Mouse (Mus musculus): ENCODE data around the gene Zcchc9.
"Not testable (repeated sequence)": the region's sequence is repeated elsewhere in the genome, so short reads cannot be mapped to it uniquely, and the experiment has no call there.

Gene Zcchc9

DNA sequence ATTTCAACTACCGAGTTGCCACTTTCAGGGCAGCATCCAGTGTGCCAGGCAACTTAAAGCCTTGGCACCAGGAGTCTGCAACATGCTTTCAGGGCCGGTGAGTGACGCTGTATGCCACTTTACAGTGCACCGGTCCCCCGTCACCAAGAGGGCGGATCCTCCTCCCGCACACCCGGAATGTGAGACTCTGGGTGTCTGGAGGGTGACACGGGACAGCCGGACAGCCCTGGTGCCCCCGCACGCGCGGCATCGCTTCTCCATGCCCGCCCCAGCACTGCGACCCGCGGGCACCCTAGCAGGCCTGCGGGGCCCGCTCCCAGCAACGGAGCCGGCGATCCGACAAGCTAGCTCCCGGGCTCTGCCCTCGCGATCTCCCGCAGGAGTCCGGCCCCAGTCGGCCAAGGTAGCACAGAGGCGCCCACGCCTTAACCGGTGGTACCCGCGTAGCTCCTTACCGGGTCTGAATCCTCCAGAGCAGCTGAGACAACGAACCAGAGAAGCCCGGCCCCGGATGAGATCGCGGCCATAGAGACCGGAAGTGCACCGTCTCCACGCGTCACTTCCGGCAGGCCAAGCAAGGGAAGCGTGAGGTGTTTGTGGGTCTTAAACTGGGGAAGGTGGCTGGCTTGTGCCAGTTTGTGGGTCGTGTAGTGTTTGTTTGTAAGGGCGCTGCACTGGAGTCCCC is at the start of gene Zcchc9:
Gene Zcchc9, minus strand, starts transcription at position 551 of the 685 bp plus-strand sequence.
- DNase-seq: peak; percentile 91 to 92

DNA sequence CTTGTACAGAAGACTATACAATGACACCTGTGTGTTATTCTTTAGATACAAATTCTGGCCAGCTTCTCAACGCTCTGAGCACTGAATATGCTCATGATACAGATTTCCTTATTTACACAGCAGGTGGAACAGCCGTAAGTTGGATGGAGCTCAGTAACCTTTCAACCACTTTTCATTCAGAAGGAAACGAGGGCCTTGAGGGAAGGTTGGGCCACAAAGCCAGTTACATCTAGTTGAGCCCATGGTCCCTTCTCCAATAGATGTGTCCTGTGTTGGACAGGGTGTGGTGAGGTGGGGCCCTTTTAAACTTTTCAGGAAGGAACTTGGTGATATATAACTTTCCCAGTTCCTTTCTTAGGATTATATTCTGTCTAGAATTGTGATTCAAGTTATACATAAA is 46.9 kb upstream of the Zcchc9 start:
- DNase-seq: no peak

DNA sequence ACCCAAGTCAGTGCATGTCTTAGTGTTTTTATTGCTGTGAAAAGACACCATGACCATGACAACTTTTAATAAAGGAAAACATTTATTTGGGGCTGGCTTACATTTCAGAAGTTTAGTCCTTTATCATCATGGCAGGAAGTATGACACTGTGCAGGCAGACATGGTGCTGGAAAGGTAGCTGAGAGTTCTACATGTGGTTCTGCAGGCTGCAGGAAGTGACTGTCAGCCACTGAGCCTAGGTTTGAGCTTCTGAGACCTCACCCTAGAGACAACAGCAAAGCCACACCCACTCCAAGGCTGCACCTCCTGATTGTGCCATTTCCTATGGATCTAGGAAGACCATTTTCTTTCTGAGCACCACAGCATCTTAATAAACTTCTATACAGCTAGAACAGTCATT is 20.4 kb upstream of the Zcchc9 start:
- DNase-seq: no peak

DNA sequence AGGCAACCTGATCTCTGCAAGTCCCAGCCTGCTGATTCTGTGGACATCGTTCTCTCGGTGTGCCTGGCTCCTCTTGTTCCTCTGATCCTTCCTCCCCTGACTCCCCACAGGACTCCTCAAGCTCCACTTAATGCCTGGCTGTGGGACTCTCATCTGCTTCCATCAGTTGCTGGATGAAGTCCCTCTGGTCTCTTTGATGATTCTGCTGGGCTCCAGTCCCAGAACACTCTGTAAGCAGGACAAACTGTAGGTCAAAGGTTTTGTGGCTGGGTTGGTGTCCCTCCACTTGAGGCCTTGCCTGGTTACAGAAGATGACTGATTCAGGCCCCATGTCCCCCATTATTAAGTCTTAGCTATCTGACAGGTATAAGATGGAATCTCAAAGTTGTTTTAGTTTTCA is 18.6 kb upstream of the Zcchc9 start:
- no peak for DNase-seq

DNA sequence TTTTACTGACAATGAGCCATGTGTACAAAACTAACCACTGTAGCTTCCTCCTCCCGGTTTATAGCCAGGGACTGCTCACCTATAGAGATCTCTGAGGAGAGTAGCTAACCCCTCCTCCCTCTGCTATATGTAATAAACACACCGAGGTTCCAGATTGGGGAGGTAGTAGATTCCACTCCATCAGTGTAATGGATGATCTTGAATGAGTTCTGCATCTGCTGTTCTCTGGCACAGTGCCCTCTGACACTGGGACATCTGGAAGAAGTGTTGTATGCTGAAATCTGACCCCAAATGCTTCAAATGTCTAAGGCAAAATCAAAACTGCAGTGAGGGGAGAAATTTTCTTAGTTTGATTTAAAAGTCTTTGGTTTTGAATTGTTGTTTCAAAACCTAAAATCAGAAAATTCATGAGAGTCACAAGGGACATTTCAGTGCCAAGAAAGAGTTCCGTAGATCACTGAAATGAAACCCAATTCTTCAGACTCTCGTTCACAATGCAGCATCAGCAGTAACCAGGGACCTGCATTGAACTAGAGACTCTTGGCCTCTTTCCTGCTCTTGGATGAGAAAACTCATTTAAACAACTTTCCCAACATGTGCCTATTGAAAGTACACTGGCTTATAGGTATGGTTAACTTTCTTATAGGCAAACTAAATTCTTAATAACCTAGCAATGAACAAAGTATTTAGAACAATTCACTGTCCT is 17.5 kb upstream of the Zcchc9 start:
- DNase-seq: peak; percentile 28 to 39

DNA sequence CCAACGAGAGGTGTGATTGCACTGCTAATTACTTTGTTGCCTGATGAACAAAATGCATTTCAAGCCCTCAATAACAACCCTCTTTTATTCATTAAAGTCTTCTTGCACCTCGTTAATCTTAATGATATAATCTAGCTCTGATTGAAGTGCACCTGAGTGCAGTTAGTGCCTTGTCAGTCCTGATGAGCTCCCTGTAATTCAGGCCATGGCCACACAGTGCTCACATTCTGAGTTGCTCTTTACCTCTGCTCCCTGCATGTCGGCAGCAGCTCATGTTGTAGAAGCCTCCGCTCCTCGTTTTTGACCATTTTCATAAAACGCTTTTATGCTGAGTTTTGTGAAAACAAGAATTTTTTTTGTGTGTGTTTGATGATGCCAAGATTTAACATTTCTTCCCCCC is 16.2 kb upstream of the Zcchc9 start:
- DNase-seq: no peak

DNA sequence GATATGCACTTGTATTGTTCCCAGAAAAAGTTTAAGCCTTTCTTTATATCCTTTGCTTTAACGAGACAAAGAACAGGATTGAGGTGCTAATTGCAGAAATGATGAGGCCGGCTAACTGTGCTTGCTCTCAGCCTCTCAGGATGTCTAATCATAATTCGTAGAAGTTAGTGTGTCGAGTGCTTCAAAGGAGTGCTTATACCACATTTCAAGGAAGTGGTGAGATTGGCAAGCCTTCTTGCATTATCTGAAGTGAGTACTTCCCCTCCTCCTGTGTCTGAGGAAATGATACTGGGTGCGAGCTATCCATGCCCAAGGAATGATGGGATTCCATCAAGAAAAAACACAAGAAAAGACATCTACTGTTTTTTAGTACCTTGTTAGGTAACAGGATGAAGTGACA is 7.2 kb upstream of the Zcchc9 start:
- DNase-seq: no peak

DNA sequence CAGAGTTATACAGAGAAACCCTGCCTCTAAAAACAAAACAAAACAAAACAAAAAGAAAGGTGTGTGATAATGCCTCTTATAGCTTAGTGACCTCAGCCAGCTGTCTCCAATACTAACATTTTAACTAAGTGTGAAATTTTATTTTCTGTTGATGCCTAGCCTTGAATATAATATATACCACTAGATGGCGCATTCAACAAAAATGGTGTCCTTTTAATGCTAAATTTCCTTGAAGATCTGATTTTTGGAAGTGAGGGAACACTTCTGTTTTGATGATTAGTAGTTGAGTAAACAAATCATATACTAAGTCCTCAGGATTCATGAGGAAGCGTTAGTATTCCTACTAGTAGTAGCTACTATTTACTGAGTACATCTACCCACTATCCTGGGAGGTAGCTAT is 2.0 kb upstream of the Zcchc9 start:
- no peak for DNase-seq

DNA sequence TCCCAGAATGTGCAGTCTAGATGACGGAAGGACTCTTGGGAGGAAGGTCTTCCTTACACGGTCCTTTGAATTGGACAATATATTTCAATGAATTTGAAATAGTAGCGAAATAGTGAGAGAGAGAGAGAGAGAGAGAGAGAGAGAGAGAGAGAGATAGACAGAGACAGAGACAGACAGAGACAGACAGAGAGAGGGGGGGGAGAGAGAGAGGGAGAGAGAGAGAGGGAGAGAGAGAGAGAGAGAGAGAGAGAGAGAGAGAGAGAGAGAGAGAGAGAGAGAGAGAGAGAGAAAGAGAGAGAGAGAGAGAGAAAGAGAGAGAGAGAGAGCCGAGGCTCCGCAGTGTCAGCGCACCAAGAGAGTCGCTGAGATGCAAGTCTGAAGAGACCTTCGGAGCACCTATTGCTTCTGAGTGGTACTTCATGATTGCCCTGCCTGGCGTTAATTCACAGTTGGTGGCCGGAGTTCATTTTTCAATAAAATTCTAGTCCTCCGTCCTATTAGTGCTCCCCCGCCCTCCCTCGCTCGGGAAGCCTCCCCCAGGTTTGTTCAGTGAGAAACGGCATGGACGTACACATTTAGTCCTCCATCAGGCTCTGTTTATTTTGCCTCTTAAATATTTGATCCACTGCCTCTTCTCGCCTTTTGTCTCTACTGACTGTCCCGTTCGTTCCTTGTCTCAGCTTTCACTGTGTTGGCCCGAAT is 520 bp upstream of the Zcchc9 start:
- DNase-seq: peak in 1 of 2 experiments; percentile 9

DNA sequence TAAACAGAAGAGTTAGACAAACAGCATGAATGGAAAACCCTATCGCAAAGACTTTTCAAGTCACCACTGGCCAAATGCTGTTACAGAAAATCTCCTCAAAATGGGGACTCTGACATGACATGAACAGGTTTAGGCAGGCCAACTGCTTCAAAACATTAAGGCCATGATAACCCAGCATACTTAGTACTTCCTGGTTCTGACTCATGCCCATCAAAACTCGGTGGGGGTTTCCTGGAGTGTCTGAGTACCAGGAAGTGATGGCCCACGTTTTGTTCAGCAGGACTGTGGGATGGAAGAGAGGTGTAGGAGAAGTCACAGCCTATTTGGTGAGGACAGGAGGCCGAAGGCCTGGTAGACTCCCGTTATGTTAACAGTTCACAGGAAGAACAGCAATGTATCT is 5.8 kb downstream of the Zcchc9 start:
- no peak for DNase-seq

DNA sequence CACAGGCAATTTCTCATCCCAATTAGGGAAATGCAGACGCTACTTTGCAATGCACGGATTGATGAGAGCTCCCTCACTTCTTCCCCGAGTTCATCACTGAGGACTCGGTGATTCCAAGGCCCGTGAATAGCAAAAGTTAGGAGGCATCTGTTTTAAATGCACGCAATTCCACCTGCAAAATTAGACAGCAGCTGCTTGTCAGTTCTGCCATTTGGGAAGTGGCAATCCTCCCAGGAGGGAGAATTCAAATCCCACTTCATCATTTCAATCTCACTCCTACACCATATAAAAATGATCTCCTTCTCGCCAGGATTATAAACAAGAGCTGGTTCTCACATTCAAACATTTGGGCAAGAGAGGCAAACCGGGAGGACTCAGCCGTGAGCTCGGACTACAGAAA is 10.1 kb downstream of the Zcchc9 start:
- no peak for DNase-seq

DNA sequence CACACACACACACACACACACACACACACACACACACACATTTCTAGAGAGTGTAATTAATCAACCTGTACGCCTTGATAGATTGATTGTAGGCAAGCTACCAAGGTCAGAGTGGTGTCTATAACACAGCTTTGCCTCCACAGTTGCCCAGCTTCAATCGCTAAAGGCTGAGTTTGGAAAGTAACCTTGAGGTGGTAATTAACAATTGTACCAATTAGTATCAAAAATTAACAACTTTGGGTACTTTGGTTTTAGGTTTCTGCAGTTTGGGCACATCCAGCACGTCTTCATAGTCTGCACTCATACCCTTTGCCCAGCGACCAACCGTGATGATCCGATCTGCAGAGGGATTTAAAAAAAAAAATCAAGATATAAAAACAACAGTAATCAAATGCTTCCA is 10.6 kb downstream of the Zcchc9 start:
- no peak for DNase-seq

DNA sequence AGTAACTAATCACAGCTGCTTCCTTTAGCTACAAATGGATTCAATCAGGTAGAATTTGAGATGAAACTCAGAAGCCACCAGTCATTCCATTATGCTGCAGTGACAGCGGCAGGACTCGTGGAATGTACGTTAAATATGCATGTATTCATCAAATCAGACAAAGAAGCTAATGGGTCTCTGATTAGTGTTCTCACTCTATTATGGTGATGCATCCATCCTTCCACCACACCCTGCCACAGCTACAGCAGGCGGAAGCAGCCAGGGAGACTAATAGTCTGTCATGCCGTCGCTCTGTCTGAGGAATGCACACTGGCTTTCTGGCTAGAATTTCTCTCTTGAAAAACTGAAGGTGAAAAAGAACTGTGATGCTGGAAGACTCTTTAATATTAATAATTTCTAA is 11.5 kb downstream of the Zcchc9 start:
- no peak for DNase-seq

DNA sequence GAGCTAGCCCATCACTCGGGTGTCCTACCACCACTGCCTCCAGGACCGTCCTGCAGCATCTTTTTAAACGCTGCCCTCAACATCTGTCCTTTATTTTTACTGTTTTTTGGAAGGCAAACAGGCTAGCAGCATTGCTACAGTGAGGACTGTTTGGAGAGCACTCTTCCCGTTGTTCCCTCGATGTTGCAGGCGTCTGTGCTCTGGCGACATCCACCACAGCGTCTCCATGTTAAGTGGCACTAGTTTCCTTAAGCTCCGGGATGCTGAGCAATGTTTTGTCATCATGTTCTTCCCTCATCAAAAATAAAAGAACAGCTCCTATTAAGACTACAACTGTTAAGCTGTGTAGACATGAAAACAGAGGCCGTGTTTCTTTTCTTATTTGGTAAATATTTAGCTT is 11.9 kb downstream of the Zcchc9 start:
- no peak for DNase-seq

DNA sequence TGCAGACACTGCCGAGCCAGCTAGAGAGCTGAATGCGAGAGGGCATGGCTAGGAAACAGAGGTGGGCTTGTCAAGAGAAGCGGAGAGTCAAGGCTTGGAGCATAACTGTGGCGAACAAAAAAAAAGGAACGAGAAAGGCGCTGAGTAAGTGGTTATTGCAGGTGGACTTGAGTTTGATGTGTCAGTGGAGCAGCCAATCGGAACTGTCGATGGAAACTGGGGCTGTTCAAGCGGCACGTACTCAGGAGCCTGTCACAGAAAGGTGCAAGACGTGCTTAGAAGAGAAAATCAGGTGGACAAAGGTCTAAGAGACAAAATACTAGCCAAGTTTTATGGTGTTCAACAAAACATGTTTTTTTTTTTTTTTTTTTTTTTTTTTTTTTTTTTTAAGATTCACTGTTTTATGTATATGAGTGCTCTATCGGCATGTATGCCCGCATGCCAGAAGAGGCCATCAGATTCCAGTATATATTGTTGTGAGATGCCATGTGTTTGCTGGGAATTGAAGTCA is 12.5 kb downstream of the Zcchc9 start:
- no peak for DNase-seq

DNA sequence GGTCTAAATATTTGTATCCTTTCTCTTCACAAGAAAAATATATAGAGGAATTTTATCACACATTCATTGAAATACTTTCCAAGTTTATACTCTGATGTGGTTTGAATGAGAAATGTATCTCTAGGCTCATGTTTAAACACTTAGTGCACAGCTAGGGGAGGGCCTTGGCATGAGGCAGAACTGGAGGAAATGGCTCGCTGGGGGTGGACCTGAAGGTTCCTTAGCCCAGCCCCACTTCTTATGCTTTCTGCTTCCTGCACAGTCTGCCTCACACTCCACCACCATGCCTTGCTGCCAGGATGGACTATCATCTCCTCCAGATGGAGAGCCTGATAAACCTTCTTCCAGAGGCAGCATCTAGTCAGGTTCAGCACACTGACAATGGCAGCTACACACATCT is 15.5 kb downstream of the Zcchc9 start:
- DNase-seq: peak; percentile 6 to 32

DNA sequence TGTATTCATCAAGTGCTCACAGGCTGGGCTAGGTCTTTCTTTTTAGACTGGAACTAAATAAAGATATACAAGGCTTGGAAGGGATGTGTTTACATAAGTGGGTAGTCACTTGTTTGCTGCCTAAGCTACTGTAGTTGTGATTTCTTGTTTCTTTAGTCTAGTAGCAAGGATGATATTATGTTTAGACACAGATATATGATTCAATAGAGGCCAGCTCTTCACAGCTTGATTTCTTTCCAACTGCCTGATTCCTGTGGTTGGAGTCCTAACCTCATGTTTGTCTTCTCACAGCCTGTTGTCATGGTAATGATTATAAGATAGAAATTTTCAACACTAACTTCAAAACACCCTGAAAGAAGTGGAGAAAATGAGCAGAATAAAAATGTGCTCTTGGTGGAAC is 27.6 kb downstream of the Zcchc9 start:
- DNase-seq: no peak

DNA sequence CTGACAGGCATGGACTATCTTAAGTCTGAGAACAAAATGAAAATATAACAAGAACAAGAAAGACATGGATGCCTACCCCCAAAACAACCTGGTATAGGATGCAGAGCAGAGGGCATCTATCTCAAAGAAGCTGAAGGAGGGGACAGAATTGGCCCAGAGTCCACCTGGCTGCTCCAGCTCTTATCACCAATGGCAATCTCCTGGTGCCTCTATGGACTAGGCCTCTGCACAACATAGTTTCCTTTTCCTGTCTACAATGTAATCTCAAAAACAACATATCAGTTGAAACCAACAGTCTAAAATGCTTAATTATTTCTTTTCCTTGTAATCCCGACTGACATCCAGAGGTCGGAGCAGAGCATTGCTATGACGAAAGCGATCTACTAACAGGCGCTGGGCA is 29.4 kb downstream of the Zcchc9 start:
- no peak for DNase-seq

DNA sequence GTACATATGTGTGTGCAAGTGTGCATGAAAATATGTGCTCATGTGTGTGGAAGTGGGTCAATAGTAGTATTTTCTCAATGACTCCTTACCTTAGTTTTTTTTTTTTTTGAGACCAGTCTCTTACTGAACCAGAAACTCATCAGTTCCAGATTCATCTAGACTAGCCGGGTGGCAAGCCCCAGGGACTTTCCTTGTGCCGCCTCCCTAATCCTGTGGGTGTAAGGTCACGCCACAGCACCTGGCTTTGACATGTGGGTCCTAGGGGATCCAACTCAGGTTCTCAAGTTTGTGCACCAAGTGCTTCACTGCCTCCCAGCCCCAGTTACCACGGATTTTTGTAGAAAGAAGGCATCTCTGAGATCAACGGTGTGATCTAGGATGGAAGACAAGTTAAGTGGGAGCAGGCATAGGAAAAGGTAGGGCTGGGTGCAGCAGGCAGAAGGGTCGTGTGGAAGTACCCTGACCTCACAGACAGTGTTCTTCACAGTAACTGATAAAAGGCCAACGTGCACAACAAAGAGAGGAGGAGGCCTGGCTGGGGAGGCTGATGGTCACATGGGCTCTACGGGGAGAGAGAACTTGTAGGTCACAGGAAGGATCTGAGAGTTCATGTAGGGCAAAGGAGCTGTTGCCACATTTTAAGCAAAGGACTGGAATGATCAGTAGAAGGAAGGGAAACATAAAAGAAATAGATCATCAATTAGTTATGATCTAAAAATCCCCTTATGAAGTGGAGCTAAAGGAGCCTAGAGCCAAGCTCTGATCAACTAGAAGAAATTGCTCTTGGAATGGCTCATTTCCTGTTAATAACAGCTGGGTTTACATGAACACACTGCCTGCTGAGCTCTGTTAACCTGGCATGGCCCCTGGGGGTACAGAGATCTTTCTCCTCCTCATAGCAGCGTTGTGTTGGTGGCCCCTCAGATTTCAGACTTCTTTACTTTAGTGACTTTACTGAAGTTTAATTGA is 38.5 kb downstream of the Zcchc9 start:
- no peak for DNase-seq

DNA sequence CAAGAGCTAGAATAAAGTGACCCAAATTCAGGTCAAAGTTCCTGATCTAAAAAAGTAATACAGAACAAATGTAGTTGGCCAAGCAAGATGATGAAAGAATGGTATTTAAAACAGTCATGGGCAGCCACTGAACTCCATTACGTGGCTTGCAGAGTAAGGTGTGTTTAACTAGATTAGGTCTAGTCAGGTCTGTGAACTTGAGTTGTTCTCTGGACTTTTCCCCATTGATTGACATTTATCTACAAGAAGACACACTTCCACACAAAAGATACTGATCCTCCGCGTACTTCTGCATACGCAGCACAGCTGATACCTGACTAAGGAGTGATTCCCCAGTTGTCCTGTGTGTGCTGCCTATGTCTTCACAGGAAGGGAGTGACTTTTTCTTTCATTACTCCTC is 41.9 kb downstream of the Zcchc9 start:
- no peak for DNase-seq

DNA sequence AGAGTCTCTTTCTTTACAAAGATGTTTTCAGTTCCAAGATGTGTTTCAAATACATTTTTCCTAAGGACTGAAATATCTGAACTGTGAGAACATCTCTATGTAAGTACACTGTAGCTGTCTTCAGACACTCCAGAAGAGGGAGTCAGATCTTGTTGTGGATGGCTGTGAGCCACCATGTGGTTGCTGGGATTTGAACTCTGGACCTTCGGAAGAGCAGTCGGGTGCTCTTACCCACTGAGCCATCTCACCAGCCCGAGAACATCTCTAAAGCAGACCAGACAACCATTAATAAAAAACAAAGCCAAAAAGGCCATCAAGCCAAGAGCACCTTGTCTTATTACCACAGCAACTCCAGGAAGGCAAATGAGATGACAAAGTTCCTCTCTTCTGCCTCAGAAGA is 43.9 kb downstream of the Zcchc9 start:
- not testable (repeated sequence) for DNase-seq

DNA sequence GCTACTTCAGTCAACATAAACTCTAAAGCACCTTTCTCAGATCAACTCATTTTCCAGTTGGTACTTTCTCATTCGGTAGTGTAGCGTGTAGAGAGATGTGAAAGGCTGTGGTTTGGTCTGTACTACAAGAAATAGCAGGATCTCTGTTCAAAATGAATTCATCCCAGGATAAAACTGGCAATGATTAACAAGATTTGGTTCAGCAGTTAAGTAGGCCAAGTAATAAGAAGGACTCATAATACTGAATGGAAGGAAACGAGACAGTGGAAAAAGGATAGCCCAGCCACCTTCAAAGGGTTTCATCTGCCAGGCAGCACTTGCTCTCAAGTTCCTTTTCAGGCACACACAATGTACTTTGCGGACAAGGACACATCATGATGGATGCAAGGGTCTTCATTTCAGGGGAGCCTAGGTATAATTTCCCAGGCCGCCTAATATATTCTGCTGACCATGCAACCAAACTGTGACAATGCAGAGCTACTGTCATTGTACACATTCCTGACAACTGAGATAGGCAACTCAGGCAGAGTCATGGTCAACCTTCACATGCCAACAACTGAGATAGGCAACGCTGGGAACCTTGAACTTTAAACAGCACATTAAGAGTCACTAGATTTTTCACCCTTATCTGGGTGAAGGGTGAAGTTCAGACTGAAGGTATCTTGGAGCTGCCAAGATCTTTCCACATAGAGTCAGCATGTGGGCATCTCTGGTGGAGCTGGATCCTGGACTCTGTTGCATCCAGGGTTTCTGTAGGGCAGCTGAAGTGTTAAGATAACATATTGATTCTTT is 45.7 kb downstream of the Zcchc9 start:
- DNase-seq: no peak
